Mouse (Mus musculus): ENCODE data around the gene Acsm3.
"Not testable (repeated sequence)": the region's sequence is repeated elsewhere in the genome, so short reads cannot be mapped to it uniquely, and the experiment has no call there.

Acsm3 gene

GRCm38 (mm10) chr7:119760527-119760951, at the start of gene Acsm3:
Acsm3 (plus strand) TSS chr7:119760923.
- no peak for DNase-seq (ENCODE audit: extremely low spot score, low spot score)

DNA sequence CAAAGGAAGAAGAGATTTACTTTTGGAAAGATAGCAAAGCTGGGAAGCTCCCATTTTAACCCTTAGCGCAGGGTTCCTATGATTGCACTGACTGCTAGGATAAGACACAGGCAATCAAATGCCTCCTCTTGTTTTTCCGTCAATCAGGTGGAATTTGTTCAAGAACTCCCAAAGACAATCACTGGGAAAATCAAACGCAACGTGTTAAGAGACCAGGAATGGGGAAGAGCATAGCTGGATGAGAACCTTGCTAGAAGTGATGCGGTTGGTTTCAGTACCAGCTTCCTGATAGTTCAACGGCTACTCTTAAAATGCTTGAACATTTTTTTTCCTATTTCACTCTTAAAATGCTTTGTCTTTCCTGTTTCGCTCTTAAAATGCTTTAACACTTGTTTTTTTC, 46.6 kb upstream of the Acsm3 start:
- DNase-seq (ENCODE audit: extremely low spot score, low spot score): no peak

GRCm38 (mm10) chr7:119720253-119720946, 40.3 kb upstream of the Acsm3 start, which contains the start of gene Thumpd1:
Thumpd1 (minus strand) TSS chr7:119720798.
- DNase-seq (ENCODE audit: extremely low spot score, low spot score): peak; percentile 92

GRCm38 (mm10) chr7:119720947-119721310, 39.8 kb upstream of the Acsm3 start:
- DNase-seq (ENCODE audit: extremely low spot score, low spot score): no peak

- DNase-seq (ENCODE audit: extremely low spot score, low spot score): no peak
Measured at GRCm38 (mm10) chr7:119727621-119728020, 33.1 kb upstream of the Acsm3 start.

GRCm38 (mm10) chr7:119731262-119731661, 29.5 kb upstream of the Acsm3 start:
- not testable (repeated sequence) for DNase-seq (ENCODE audit: extremely low spot score, low spot score)

- no peak for DNase-seq (ENCODE audit: extremely low spot score, low spot score)
Measured at GRCm38 (mm10) chr7:119738877-119739276, 21.8 kb upstream of the Acsm3 start.

- peak; percentile 40 for DNase-seq (ENCODE audit: extremely low spot score, low spot score)
Measured at GRCm38 (mm10) chr7:119739798-119740468, 20.8 kb upstream of the Acsm3 start.

DNA sequence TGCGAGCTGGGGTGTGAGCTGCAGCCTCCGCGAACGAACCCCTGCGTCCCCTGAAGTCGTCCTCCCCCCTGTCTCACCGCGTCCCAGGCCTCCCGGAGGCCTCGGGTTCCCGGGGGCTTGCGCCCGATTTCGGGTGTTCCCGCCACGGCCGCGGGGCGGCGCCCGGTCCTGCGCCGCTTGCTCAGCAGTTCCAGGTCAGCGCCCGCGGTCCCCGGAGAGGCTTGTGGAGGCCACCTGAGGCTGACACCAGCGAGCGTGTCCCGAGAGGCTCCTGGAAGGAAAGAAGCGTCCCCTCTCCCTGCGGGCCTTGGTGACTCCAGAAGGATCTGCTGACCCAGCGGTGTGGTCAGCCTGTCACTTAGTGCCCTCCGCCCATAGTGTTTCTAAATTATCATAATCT, 16.4 kb upstream of the Acsm3 start:
- peak; percentile 48 for DNase-seq (ENCODE audit: extremely low spot score, low spot score)

DNA sequence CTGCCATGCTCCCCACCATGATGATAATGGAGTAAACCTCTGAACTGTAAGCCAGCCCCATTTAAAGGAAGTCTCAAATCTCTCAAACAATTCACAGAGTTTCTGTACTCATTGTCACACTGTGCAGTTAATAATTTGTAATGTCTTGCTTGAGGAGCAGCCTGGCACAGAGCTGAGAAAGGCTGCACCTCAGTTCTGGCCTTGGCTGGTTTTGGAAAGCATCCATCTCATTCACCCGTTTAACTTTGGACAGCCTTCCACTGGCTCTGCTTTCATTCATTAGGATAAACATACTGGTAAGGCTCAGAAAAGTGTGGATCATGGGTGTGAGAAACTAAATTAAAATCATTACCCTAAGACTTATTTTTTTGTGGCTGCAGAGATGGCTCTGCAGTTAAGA, 14.9 kb upstream of the Acsm3 start:
- no peak for DNase-seq (ENCODE audit: extremely low spot score, low spot score)

- DNase-seq (ENCODE audit: extremely low spot score, low spot score): no peak
Measured at GRCm38 (mm10) chr7:119748761-119749160, 12.0 kb upstream of the Acsm3 start.

GRCm38 (mm10) chr7:119749942-119750341, 10.8 kb upstream of the Acsm3 start:
- DNase-seq (ENCODE audit: extremely low spot score, low spot score): no peak

DNA sequence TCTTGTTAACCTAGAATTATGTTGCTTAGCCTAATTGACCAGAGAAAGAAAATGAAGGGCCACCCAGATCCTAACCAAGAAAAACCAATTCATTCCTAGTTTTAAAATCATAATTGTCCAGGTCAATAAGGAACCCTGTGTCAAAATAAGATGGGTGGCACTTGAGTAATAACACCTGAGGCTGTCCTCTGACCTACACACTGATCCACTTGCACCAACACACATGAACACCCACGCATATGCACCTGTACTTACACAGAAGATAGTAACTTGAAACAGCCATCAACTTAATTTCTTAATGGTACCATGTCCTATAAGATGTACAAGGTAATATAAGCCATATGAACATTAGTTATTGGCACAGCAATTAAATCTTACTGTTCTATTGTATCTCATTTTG, 7.0 kb upstream of the Acsm3 start:
- no peak for DNase-seq (ENCODE audit: extremely low spot score, low spot score)

- DNase-seq (ENCODE audit: extremely low spot score, low spot score): no peak
Measured at GRCm38 (mm10) chr7:119762166-119762697, 1.5 kb downstream of the Acsm3 start.

DNA sequence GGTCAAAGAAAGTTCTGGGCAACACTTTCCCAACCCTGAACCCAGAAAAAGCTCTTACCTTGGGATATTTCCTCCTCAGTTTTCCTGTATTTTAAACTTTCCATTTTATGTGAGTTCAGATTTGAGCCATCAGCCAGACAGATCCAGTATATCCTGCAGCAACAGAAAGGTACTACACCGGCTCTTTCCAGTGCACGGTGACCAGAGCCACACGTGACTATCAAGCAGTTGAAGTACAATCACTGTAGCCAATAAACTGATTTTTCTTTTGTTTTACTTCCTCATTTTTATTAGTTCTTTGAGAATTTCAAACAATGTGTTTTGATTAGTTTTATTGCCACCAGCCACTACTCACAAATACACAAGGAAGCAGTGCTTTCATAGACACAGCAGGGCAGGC, 3.7 kb downstream of the Acsm3 start:
- no peak for DNase-seq (ENCODE audit: extremely low spot score, low spot score)

DNA sequence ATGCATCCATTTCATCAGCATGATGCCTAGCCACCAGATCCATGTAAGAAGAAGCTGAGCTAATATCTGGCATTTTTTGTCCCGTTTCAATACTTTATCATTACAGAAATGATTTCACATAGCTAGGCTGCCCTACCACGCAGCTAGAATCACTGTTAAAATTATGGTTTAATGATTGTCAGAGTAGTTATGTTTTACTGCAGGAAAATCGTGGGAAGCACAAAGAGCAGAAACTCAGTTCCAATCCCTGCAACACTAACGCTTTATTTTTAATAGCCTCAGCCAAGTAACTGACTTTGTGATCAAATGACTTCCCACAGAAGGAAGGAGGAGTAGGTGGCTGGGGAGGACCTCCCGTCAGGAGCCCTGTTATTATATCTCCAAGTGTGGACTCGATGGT, 6.3 kb downstream of the Acsm3 start:
- DNase-seq (ENCODE audit: extremely low spot score, low spot score): no peak

- DNase-seq (ENCODE audit: extremely low spot score, low spot score): no peak
Measured at GRCm38 (mm10) chr7:119769895-119770294, 9.2 kb downstream of the Acsm3 start.

DNA sequence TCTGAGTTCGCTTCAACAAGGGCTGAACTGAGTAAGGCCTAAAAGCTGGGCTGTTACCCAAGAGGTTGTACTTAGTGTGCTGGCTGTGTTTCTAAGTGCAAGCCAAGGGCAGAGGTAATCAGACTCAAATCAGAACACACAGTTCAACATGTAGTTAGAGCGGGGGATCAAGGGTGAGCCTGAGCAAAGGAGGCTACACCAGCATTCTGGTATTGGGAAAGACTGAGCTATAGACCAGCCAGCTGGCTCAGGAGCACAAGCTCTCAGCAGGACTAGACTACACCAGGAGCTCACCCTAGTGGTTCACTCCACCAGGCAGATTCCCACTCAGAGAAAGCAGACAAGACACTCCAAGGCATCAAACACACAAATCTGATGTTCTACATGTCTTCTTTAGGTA, 22.7 kb downstream of the Acsm3 start:
- no peak for DNase-seq (ENCODE audit: extremely low spot score, low spot score)

DNA sequence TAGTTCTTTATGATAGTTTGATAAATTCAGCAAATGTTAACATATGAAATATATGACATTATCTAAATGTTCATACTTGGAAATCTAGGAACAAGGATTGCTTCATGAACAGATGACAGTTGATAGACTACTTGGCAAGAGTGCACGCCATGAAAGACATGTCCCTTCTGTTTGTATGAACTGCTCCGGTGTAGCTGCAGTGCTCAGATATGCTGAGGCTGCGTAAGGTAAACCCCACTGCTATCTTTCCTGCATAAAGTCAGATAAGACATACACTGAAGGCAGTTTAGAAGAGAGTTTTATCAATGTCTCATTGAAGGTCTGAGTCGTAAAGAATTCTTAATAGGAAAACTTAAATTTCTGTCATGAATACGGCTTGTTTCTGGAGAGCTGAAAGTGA, 24.2 kb downstream of the Acsm3 start:
- DNase-seq (ENCODE audit: extremely low spot score, low spot score): no peak

- DNase-seq (ENCODE audit: extremely low spot score, low spot score): no peak
Measured at GRCm38 (mm10) chr7:119789024-119789423, 28.3 kb downstream of the Acsm3 start.

- peak; percentile 93 for DNase-seq (ENCODE audit: extremely low spot score, low spot score)
Measured at GRCm38 (mm10) chr7:119793586-119794250, 33.0 kb downstream of the Acsm3 start, which contains the start of the genes Rexo5 and Eri2. Rexo5 (plus strand) TSS chr7:119794006. Eri2 (minus strand) TSS chr7:119794058.

GRCm38 (mm10) chr7:119794251-119794638, 33.5 kb downstream of the Acsm3 start:
- no peak for DNase-seq (ENCODE audit: extremely low spot score, low spot score)

Measured in neural tube, embryonic 10.5 days (tissue).